Mouse (Mus musculus) gastrocnemius, postnatal 10 days (tissue): ENCODE measurements at regions not wholly inside any gene's neighbourhood (a gene's known extent, or its start where the extent isn't known, plus 50 kb on each side); places are given as distances from the start of the nearest gene placed in this dataset.
"Not testable (repeated sequence)": the region's sequence is repeated elsewhere in the genome, so short reads cannot be mapped to it uniquely, and the experiment has no call there.

ENCODE experiments used
- DNase-seq: peaks from one replicate; pipeline ENCODE4 v3.0.0; 2021; ENCODE audit warnings: mixed read lengths

DNA sequence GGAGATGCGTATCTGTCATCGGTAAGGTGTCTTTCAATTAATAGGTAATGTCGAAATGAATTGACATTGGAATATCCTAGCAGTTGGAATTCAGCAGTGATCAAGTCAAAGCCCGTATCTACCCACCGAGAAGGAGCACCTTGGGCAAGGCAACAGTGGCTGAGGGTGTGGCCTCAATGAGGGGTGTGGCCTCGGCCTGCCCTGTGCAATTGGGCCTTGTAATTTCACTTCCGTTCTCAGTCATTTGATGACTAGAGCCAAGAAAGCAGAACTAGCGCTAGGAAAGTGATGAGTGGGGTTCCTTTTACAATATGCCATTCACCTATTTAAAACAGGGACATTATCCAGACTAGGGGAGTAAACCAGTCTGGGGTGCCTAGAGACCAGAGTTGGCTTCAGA lies 77.6 kb downstream of the Elovl4 start:
- DNase-seq: no peak

DNA sequence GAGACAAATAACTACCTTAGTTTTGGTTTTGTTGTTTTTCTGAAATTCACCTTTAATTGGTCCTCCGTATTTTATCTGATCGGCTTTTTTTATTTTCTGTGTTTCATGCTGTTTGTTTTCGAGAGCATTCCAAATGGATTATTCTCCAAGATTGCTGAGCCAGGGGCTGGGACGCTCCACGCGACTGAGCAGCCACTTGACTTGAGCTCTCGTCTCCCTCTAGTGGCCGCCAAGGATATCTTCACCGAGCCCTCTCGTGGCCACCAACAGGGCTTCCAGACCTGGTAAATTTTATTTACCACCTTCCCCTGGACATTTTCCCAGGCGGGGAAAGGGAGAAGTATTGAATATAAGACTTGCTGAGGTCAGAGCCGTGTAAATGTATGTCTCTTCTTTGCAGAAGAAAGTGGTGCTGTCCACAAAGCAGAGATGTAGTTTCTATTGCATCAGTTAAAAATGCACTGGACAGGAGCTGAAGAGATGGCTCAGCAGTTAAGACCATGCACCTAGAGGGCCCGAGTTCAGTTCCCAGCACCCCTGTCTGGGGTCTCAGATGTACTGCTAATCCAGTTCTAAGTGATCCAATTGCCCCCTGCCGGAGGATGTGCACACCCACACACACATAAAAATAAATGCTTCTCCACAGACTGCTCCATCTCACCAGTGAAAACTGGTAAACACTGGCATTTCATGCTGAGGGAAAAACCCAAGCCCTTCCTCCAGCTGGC lies 78.5 kb downstream of the Elovl4 start:
- peak; percentile 67 for DNase-seq

DNA sequence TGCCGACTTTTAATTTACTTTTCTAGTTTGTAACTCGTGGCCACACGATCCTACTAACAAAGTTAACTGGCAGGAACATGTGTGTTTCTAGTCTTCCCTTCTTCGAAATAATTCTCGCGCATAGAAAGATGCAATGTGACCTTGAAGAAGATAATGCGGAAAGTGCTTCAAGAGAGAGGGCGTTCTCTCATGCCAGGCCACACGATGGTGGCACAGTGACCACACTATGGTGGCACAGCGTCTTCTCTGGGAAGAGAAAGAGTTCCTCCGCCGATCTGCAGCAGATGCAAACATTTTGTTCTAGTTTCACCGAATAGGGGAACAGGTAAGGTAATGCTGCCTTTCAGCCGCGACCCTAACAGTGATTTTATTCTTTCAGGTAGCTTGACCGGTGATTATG lies 79.1 kb downstream of the Elovl4 start:
- DNase-seq: no peak

DNA sequence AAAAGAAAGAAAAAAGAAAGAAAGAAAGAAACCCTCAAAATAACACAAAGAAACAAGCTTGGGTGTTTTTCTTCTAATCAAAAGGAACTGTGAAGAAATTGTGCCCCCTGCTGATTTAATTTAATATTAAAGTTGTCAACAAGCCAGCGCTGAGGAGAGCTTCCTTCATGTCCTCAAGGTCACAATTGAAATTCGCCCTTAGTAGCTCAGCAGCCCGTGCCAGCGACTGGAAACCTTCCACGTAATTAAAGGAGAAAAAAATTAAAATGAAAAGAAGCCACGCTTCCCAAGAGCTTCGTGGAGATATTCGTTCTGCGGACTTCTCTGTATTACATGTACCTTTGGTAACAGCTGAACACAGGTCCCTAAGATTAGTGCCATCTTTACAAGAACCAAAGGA lies 80.0 kb downstream of the Elovl4 start:
- DNase-seq: no peak

DNA sequence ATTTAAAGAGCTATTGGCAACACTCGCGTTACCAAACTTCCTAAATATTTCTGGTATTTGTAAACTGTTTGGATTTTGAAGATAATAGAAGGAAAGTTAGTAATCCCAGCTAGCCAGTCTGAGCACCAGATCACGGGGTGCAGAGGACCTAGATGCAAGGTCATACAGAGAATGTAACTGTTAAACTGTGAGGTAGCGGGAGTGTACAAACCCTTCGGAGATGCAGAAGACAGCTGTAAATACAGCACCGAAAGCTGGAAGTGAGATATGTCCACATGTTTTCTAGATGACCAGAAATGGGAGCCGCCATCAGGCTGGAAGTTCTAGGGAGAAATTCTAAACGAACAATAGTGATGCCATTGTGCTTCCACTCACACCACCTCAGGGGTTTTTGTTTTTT lies 80.5 kb downstream of the Elovl4 start:
- no peak for DNase-seq

DNA sequence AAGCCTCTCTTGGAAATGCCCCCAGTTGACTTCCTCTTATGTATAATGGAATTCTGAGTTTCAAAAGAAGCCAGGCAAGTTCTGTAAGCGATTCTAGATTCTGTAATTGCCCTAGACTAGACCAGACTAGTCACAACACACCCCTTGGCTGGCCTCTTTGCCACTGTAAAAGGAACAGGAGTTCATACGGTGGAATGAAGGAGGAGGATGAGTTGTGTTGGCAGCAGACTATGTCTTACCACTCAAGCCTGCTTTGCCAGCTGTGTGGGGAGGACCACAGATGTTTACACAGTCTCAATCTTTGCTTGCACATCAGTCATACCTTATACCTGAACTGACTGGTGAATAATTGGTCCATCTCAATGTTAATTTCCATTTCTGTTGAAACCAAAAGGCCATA lies 85.1 kb downstream of the Elovl4 start:
- no peak for DNase-seq

DNA sequence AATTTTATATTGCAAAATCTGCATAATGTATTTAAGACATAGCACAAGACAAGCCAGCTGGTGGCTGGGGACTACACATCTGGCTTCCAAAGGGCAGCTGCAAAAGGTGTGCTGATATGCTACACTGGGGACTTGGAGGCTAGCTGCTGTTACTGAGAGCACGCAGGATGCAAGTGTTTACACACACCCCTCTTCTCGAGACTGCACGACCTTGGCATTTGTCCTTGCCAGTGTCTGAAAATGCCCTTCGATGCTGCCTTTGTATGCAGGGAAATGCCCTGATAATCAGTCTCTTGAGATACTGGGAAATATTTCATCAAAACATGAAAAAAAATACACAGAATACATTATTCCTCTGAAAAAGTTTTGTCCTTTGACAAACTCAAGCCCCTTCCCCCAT lies 86.3 kb downstream of the Elovl4 start:
- DNase-seq: no peak

DNA sequence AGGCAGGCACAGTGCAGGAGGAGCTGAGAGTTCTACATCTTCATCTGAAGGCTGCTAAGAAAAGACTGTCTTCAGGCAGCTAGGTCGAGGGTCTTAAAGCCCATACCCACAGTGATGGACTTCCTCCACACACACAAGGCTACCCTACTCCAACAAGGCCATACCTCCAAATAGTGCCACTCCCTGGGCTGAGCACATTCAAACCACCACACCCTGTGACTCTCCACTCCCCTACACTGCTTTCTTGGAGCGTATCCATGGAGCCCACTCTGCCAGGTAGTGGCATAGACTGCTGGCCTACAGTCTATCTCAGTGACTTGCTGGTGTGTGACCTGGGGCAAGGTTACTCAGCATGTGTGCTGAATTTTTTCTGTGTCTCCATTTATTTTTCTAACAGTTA lies 88.0 kb downstream of the Elovl4 start:
- DNase-seq: not testable (repeated sequence)

DNA sequence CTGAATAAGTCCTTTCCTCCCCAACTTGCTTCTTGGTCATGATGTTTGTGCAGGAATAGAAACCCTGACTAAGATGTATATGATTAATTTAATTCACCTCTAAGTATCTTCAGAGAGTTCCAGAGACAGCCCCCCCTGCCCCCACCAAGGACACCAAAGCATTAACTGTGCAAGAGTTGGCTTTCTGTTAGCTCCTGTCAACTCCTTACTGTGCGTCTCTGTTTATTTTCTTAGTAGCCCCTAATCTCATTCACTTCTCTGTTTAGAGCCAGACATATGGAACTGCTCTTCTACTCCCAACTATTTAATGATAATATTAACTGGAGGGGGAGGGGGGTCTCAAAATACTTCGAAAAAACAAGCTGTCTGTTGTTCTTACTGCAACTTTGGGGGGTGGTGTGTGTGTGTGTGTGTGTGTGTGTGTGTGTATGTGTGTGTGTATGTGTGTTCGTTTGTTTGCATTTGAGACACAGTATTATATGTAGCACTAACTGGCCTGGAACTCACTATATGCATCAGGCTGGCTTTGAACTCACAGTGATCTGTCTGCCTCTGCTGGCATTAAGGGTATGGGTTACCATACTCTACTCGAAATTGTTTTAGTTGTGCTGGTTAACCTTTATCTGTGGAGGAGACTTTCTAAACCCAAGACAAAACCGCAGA lies 89.8 kb downstream of the Elovl4 start:
- DNase-seq: no peak

DNA sequence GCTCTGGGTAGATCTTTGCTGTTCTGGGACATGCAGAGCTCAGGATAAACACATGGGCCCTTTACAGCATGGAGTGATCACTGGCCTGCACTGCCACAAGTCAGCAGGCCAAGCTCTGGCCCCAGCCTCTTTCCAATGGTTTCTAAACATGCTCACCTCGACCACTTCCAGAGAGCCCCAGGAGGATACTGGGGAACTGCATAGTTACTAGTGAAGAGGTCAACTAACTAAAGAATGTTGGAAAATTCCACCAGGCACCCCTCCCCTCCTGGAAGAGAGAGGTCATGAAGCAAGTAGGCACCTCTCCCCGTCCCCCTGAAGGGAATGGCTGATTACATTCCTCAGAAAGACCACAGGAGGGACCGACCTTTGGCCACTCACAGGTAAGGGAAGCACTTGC lies 98.7 kb downstream of the Elovl4 start:
- no peak for DNase-seq

DNA sequence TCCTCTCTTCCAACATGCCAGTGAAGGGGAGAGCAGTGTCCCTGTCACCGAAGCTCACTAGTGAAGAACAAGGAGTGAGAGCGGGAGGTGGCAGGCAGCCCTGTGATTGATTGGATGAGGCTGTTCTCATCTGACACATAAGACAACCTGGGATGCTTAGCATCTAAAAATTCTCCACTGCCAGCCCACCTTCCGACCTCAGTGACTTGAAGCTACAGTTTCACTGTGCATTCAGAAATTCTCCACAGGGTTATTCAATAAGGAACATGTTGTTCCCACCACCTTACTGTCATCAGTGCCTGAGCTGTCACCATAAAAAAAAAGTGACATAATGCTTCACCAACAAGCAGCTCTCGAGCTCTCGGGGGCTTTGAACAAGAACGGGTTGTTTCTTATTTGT lies 100.0 kb downstream of the Elovl4 start:
- no peak for DNase-seq

DNA sequence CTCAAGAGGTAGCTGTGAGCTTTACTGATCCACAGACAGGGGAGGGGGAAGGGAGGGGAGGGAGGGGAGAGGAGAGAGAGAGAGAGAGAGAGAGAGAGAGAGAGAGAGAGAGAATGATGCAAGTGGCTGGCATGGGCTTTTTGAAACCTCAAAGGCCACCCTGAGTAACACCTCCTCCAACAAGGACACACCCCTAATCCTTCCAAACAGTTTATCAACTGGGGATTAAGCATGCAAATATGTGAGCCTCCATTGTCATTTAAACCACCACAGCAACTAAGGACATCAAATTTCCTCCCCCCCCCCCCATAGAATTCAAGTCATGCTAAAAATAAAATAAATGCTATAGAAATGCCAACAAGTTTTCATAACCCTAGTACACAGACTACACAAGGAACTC lies 101.9 kb downstream of the Elovl4 start:
- no peak for DNase-seq

DNA sequence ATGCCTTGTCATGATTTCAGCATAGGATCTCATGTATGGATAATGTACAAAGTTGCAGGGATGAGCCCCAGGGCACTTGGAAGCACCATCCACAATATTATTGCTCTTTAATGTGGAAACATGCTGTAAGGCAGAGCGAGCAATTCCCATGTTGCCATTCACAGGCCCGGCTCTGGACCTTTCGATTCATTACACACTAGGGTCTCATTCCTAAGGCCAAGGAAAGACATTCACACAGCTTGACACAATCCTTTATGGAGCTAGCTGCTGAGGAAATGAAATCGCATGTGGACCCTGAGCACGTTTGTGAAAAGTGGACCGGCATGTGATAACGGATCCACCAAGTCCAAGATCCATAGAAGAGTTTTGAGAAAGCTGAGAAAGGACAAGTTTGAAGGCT lies 105.2 kb downstream of the Elovl4 start:
- DNase-seq: no peak

DNA sequence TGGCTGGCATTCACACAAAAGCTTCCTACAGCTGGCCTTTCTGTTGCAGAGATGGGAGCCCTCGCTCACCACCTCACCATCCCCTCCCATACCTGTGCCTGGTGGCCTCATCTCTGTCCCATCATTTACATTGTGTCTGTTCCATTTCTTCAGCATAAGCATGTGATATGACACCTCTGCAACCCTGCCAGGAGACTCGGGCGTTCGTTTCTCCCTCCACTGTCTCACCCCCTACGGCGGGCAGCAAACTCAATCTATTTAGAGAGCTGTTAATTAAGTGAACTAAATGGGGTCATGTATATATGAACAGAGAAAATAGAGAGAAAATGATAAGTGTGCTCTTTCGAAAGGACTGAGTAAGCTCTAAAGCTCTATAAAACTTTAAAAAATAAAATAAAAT lies 106.0 kb downstream of the Elovl4 start:
- no peak for DNase-seq

DNA sequence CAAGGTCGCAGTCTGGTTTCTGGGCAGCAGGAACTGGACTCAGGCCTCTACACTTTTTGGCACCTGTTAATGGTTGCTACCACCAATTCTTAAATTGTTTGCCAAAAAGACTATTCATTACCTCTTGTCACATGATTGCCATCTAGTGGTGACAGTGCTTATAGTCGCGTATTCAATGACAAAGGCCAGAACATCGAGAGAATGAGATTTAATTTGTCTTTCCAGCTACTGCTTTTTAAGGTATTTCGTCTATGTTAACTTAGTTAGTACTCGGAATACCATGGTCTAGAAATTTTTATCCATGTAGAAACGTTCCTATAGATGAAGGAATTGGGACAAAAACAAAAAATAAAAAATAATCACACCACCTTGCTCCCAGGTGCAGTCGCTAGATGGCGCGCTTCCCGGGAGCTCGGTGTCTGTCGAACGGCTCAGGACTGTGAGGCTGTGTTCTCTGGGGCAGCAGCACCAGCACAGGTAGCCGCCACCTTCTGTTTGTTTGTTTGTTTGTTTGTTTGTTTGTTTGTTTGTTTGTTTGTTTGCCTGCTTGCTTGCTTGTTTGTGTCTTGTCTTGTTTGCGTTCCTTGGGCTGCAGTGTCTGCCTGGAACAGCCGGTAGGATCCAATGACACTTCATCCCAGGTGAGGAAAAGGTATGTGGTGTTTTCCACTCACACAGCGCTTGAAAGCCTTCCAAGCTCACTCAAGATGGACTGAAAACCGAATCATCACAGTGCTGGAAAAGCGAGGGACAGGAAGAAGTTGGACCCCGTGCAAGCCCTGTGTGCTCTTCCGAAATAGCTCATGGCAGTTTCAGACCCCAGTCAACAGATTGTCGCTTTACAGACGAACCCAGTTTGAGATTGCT lies 114.5 kb downstream of the Elovl4 start:
- peak; percentile 68 for DNase-seq
